Mouse (Mus musculus) heart, adult 2 months (tissue): ENCODE data around the gene Ace3.

Source experiments
- CTCF ChIP-seq: fragments of 200-600 bp; IDR thresholded peaks from 2 replicates; pipeline ENCODE4 v1.8.1; 2022; ENCODE audit warnings: antibody characterized with exemption, mild to moderate bottlenecking, moderate library complexity
- POLR2A ChIP-seq: fragments of 200-500 bp; IDR thresholded peaks from 2 replicates; pipeline ENCODE4 v1.6.1; 2011; ENCODE audit warnings: mild to moderate bottlenecking, low read depth, low read length, control low read depth; ENCODE audit not compliant: insufficient read depth

DNA sequence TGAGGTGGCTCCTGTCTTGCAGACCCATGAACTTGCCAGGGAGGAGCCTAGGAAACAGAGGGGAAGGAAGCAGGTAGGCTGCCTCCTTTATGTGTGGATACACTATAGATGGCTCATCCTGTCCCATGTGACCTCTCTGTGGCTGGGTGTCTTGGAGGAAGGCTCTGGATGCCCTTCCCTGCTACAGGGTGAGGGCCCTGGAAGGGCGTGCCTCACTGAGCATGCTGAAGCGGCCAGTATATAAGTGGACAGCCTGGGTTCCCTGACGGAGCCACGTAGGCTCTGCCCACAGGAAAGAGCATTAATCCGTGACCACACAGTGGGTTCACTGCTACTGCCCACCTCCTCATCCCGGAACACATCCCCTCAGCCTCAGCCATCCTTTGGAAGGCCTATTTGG is 5.0 kb upstream of the Ace3 start:
- TF ChIP-seq CTCF (no peak), POLR2A (no peak)
